Mouse (Mus musculus): ENCODE data around the gene Osbpl6. TPM values are rescaled to one million over a fixed set of nuclear protein-coding genes. Genes with fewer than 3 reads are reported as not detected.

Gene Osbpl6
- polyA plus RNA-seq, 1 experiment = 7.1 TPM

GRCm38 (mm10) chr2:76468204-76468603, 61.9 kb downstream of the Osbpl6 start:
- Histone ChIP-seq H3K27ac (ENCODE audit: control insufficient read depth, insufficient read depth, low read length) (no peak overlapping the region), H3K4me3 (ENCODE audit: control insufficient read depth, insufficient read depth, low read length) (no peak overlapping the region), H3K27me3 (ENCODE audit: control insufficient read depth, insufficient read depth, low read length) (no peaks in the 10 kb centered on the region), H3K36me3 (ENCODE audit: control insufficient read depth, insufficient read depth, low read length) (no peaks in the 10 kb centered on the region), H3K4me1 (replicated peaks; ENCODE audit: control insufficient read depth, insufficient read depth, low read length) (no peaks in the 10 kb centered on the region)
- no peak for TF ChIP-seq CTCF (IDR thresholded peaks at IDR 0.05; ENCODE audit: borderline replicate concordance, control insufficient read depth, extremely low read depth, insufficient read depth, low read length, poor library complexity)
- TF ChIP-seq POLR2A (IDR thresholded peaks at IDR 0.05; ENCODE audit: control insufficient read depth, extremely low read depth, insufficient read depth, low read length, poor library complexity) = no peak
- 85% methylated on average over 8 of the region's 8 CpGs for WGBS
- DNase-seq = no peak

- TF ChIP-seq CTCF (IDR thresholded peaks at IDR 0.05; ENCODE audit: borderline replicate concordance, control insufficient read depth, extremely low read depth, insufficient read depth, low read length, poor library complexity) (no peak), POLR2A (IDR thresholded peaks at IDR 0.05; ENCODE audit: control insufficient read depth, extremely low read depth, insufficient read depth, low read length, poor library complexity) (no peak)
- H3K4me1 ChIP-seq (replicated peaks; ENCODE audit: control insufficient read depth, insufficient read depth, low read length) = no peaks in the 10 kb centered on the region
- no peaks in the 10 kb centered on the region for H3K36me3 ChIP-seq (ENCODE audit: control insufficient read depth, insufficient read depth, low read length)
- WGBS = 86% methylated on average over 6 of the region's 6 CpGs
- H3K4me3 ChIP-seq (ENCODE audit: control insufficient read depth, insufficient read depth, low read length) = no peak overlapping the region
- H3K27me3 ChIP-seq (ENCODE audit: control insufficient read depth, insufficient read depth, low read length) = no peaks in the 10 kb centered on the region
- H3K27ac ChIP-seq (ENCODE audit: control insufficient read depth, insufficient read depth, low read length) = no peak overlapping the region
- DNase-seq = no peak
These were observed 62.9 kb downstream of the Osbpl6 start for GRCm38 (mm10) chr2:76469091-76469750.

GRCm38 (mm10) chr2:76469751-76470099, 63.4 kb downstream of the Osbpl6 start:
- 89% methylated on average over 8 of the region's 8 CpGs for WGBS

GRCm38 (mm10) chr2:76470391-76470790, 64.1 kb downstream of the Osbpl6 start:
- no peak for DNase-seq
- TF ChIP-seq POLR2A (IDR thresholded peaks at IDR 0.05; ENCODE audit: control insufficient read depth, extremely low read depth, insufficient read depth, low read length, poor library complexity) (no peak), CTCF (IDR thresholded peaks at IDR 0.05; ENCODE audit: borderline replicate concordance, control insufficient read depth, extremely low read depth, insufficient read depth, low read length, poor library complexity) (no peak)
- Histone ChIP-seq H3K27ac (ENCODE audit: control insufficient read depth, insufficient read depth, low read length) (no peak overlapping the region), H3K27me3 (ENCODE audit: control insufficient read depth, insufficient read depth, low read length) (no peaks in the 10 kb centered on the region), H3K4me1 (replicated peaks; ENCODE audit: control insufficient read depth, insufficient read depth, low read length) (no peaks in the 10 kb centered on the region), H3K4me3 (ENCODE audit: control insufficient read depth, insufficient read depth, low read length) (no peak overlapping the region), H3K36me3 (ENCODE audit: control insufficient read depth, insufficient read depth, low read length) (no peaks in the 10 kb centered on the region)
- WGBS = 88% methylated on average over 9 of the region's 9 CpGs

More at GRCm38 (mm10) chr2:76469751-76470099, 63.4 kb downstream of the Osbpl6 start:
- H3K4me1 ChIP-seq (replicated peaks; ENCODE audit: control insufficient read depth, insufficient read depth, low read length) = no peaks in the 10 kb centered on the region
- no peak overlapping the region for H3K27ac ChIP-seq (ENCODE audit: control insufficient read depth, insufficient read depth, low read length)
- no peaks in the 10 kb centered on the region for H3K27me3 ChIP-seq (ENCODE audit: control insufficient read depth, insufficient read depth, low read length)
- TF ChIP-seq CTCF (IDR thresholded peaks at IDR 0.05; ENCODE audit: borderline replicate concordance, control insufficient read depth, extremely low read depth, insufficient read depth, low read length, poor library complexity) (no peak), POLR2A (IDR thresholded peaks at IDR 0.05; ENCODE audit: control insufficient read depth, extremely low read depth, insufficient read depth, low read length, poor library complexity) (no peak)
- H3K36me3 ChIP-seq (ENCODE audit: control insufficient read depth, insufficient read depth, low read length) = no peaks in the 10 kb centered on the region
- DNase-seq = no peak
- no peak overlapping the region for H3K4me3 ChIP-seq (ENCODE audit: control insufficient read depth, insufficient read depth, low read length)

GRCm38 (mm10) chr2:76475788-76476187, 69.5 kb downstream of the Osbpl6 start:
- Histone ChIP-seq H3K4me1 (replicated peaks; ENCODE audit: control insufficient read depth, insufficient read depth, low read length) (no peaks in the 10 kb centered on the region), H3K4me3 (ENCODE audit: control insufficient read depth, insufficient read depth, low read length) (no peak overlapping the region), H3K27me3 (ENCODE audit: control insufficient read depth, insufficient read depth, low read length) (no peaks in the 10 kb centered on the region), H3K36me3 (ENCODE audit: control insufficient read depth, insufficient read depth, low read length) (no peaks in the 10 kb centered on the region), H3K27ac (ENCODE audit: control insufficient read depth, insufficient read depth, low read length) (no peak overlapping the region)
- DNase-seq = no peak
- no peak for TF ChIP-seq POLR2A (IDR thresholded peaks at IDR 0.05; ENCODE audit: control insufficient read depth, extremely low read depth, insufficient read depth, low read length, poor library complexity)
- no peak for TF ChIP-seq CTCF (IDR thresholded peaks at IDR 0.05; ENCODE audit: borderline replicate concordance, control insufficient read depth, extremely low read depth, insufficient read depth, low read length, poor library complexity)
- 0% methylated on average over 1 of the region's 1 CpGs for WGBS

GRCm38 (mm10) chr2:76488764-76489163, 82.5 kb downstream of the Osbpl6 start:
- no peak overlapping the region for H3K27ac ChIP-seq (ENCODE audit: control insufficient read depth, insufficient read depth, low read length)
- H3K36me3 ChIP-seq (ENCODE audit: control insufficient read depth, insufficient read depth, low read length) = no peaks in the 10 kb centered on the region
- H3K27me3 ChIP-seq (ENCODE audit: control insufficient read depth, insufficient read depth, low read length) = no peaks in the 10 kb centered on the region
- no peaks in the 10 kb centered on the region for H3K4me1 ChIP-seq (replicated peaks; ENCODE audit: control insufficient read depth, insufficient read depth, low read length)
- TF ChIP-seq POLR2A (IDR thresholded peaks at IDR 0.05; ENCODE audit: control insufficient read depth, extremely low read depth, insufficient read depth, low read length, poor library complexity) = no peak
- TF ChIP-seq CTCF (IDR thresholded peaks at IDR 0.05; ENCODE audit: borderline replicate concordance, control insufficient read depth, extremely low read depth, insufficient read depth, low read length, poor library complexity) = no peak
- 94% methylated on average over 4 of the region's 4 CpGs for WGBS
- no peak overlapping the region for H3K4me3 ChIP-seq (ENCODE audit: control insufficient read depth, insufficient read depth, low read length)
- DNase-seq = no peak

GRCm38 (mm10) chr2:76490198-76490597, 83.9 kb downstream of the Osbpl6 start:
- Histone ChIP-seq H3K4me1 (replicated peaks; ENCODE audit: control insufficient read depth, insufficient read depth, low read length) (no peaks in the 10 kb centered on the region), H3K4me3 (ENCODE audit: control insufficient read depth, insufficient read depth, low read length) (no peak overlapping the region), H3K36me3 (ENCODE audit: control insufficient read depth, insufficient read depth, low read length) (no peaks in the 10 kb centered on the region), H3K27ac (ENCODE audit: control insufficient read depth, insufficient read depth, low read length) (no peak overlapping the region), H3K27me3 (ENCODE audit: control insufficient read depth, insufficient read depth, low read length) (no peaks in the 10 kb centered on the region)
- no peak for TF ChIP-seq CTCF (IDR thresholded peaks at IDR 0.05; ENCODE audit: borderline replicate concordance, control insufficient read depth, extremely low read depth, insufficient read depth, low read length, poor library complexity)
- TF ChIP-seq POLR2A (IDR thresholded peaks at IDR 0.05; ENCODE audit: control insufficient read depth, extremely low read depth, insufficient read depth, low read length, poor library complexity) = no peak
- DNase-seq = no peak
- WGBS = 95% methylated on average over 8 of the region's 8 CpGs

Measured in thymus, adult 2 months (tissue).